Mouse (Mus musculus): ENCODE results near the gene Plg.

Plg gene

GRCm38 (mm10) chr17:12387781-12388180 is 9.4 kb downstream of the Plg start:
- DNase-seq = no peak

GRCm38 (mm10) chr17:12388239-12388638 is 9.8 kb downstream of the Plg start:
- peak; percentile 22 for DNase-seq

DNA sequence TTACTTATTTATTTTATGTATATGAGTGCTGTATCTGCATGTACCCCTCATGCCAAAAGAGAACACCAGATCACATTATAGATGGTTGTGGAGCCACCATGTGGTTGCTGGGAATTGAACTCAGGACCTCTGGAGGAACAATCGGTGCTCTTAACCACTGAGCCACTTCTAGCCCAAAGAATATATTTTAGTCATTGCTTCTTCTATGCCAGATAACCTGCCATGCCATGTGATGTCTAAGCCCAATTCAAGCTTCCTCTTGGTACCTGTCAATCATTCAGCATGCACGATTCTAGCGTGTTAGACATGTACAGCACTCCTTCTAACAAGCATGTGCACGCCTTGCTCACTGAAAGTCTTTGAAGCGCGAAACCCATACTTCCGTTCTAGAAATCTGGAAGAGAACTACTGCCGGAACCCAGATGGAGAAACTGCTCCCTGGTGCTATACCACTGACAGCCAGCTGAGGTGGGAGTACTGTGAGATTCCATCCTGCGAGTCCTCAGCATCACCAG is 17.8 kb downstream of the Plg start:
- DNase-seq = no peak

- DNase-seq = peak; percentile 58
These were observed 25.0 kb downstream of the Plg start for GRCm38 (mm10) chr17:12403420-12403819.

- no peak for DNase-seq
These were observed 31.0 kb downstream of the Plg start for GRCm38 (mm10) chr17:12409346-12409944.

- DNase-seq = peak; percentile 49
These were observed 33.9 kb downstream of the Plg start for GRCm38 (mm10) chr17:12412181-12412890.

GRCm38 (mm10) chr17:12412891-12413237 is 34.5 kb downstream of the Plg start:
- DNase-seq = no peak

DNA sequence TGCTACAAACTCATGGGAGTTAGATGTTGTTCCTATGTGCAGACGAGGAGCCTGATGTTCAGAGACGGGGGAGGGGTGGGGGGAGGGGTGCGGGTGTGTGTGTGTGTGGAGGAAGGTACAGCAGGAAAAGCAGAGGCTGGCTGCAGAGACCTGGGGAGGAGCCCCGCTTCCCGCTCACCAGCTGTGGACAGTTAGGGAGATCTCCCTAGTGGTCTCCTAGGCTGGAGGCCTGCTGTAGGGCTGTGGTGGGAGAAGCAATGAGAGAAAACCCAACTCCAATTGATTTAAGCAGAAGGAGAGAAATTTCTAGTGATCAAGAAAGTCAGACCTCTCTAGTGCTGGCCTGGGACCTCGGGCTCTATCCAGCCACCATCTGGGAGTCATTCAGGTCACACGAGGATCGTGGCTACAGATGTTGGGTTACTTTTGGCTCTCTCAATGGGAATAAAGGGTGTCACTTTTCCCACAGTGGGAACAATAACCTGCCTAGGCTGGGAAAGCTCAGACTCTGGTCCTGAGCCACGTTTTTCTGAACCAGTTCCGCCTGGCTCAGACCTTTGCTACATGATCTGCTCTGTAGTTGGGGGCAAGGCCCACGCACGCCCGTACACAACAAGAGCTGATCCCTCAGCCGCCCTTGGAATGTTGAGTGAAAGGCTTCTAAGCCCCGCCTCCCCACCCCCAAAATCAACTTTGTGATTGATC is 36.8 kb downstream of the Plg start:
- peak; percentile 10 for DNase-seq

- no peak for DNase-seq
These were observed 37.3 kb downstream of the Plg start for GRCm38 (mm10) chr17:12415741-12416140.

- peak; percentile 84 for DNase-seq
These were observed 38.0 kb downstream of the Plg start for GRCm38 (mm10) chr17:12416250-12416895.

- no peak for DNase-seq
These were observed 41.2 kb downstream of the Plg start for GRCm38 (mm10) chr17:12419491-12420079.

GRCm38 (mm10) chr17:12420886-12421574 is 42.6 kb downstream of the Plg start:
- DNase-seq = no peak

GRCm38 (mm10) chr17:12422143-12422542 is 43.7 kb downstream of the Plg start:
- no peak for DNase-seq

- DNase-seq = no peak
These were observed 48.7 kb downstream of the Plg start for GRCm38 (mm10) chr17:12427156-12427555.

GRCm38 (mm10) chr17:12428369-12428768 is 50.0 kb downstream of the Plg start:
- peak; percentile 9 for DNase-seq

- no peak for DNase-seq
These were observed 53.3 kb downstream of the Plg start for GRCm38 (mm10) chr17:12431707-12432106.

DNA sequence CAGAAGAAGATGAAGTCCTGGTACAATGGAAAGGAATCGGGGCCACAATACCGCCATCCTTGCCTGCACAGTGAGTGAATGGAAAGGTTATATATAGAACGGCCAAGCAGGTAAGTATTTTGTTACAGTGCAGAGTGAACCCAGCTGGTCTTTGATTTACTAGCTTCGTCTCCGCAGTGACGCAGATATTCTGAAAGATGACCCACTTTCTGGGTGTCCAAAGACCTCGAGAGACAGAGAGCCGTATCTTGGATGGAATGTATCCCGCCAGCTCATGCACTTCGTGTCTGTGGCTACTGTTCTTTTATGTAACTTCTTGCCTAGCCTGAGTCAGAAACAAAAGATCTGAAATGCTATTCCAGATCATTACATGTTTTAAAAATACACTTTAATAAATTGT is 59.4 kb downstream of the Plg start:
- no peak for DNase-seq

- peak; percentile 53 for DNase-seq
These were observed 66.2 kb downstream of the Plg start for GRCm38 (mm10) chr17:12444561-12444960.

DNA sequence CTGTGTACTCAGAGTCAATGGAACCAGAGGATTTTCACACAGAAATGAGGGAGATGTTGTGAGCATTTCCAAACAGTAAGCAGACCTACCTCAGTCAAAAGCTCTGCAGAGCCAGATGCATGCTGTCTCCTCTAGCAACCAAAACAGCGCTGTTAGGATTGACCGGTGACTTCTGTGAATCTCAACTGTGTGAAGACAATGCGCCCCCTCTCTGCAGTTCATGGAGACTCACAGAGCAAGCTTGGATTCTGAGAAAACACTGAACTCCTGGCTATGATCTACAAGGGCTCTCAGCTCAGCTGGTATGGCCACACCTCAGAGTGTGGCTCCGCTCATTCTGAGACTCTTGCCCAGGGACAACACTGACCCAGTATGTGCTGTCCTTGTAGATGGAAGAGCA is 72.8 kb downstream of the Plg start:
- DNase-seq = peak; percentile 12

- DNase-seq = peak; percentile 7
These were observed 74.6 kb downstream of the Plg start for GRCm38 (mm10) chr17:12452862-12453531.

- no peak for DNase-seq
These were observed 75.3 kb downstream of the Plg start for GRCm38 (mm10) chr17:12453691-12454090.

Measured in kidney, postnatal 14 days (tissue).